Mouse (Mus musculus): ENCODE measurements around the gene Olig3.

DNA sequence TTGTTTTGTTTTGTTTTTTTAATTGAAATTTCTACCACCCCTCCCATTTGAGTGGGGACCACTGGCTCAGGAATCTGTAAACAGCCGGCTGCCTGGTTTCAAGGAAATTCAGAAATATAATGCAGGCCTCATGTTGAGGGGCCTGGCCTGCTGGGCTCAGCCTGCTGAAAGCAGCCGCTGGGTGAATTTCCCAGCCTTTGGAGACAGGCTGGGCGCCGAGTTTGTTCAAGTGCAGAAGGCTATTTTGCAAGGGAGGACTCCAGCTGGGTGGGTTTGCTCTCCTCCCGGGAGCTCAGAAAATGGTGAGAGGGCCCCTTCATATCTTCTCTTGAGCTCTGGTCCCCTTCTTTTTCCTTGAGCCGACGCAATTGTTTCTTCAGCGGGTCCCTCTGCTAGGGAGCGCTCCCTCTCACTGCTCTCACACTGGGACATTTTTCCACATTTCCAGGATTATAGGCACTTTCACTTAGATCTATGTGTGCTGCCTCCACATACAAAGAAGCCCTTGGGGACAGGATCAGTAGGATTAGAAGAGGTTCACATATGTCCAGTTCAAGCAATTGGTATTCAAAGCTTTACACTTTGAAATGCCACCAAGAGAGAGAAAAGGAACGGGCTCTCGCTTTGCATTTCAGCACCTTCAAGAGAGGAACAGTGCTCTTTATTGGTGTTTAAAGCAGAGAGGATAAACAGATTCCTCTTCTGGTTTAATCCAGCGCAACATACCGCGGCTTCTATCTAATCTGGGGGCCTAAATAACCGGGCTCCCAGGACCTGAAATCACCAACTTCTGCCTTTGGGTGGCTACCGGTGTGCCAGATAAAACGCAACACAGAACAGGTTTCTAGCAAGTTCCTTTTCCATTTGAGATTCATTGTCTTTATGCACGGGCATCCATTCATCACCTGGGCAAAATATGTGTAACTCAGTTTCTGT lies 17.4 kb upstream of the Olig3 start:
- TF ChIP-seq CTCF (IDR thresholded peaks at IDR 0.05; ENCODE audit: control insufficient read depth, insufficient read depth, insufficient read length) (no peak), USF1 (IDR thresholded peaks at IDR 0.05; ENCODE audit: low read depth) (no peak), MYOD1 (IDR thresholded peaks at IDR 0.05; ENCODE audit: control insufficient read depth, insufficient read length, low read depth) (no peak), MAX (IDR thresholded peaks at IDR 0.05) (no peak), CEBPB (IDR thresholded peaks at IDR 0.05; ENCODE audit: low read depth) (no peak), FOSL1 (IDR thresholded peaks at IDR 0.05; ENCODE audit: insufficient read depth, low read length, poor library complexity, severe bottlenecking) (no peak)

Measured in C2C12 (cell line).